Mouse (Mus musculus) hindbrain, embryonic 16.5 days (tissue): Measurements from ENCODE around the gene Sgpp1. TPM values are rescaled to one million over a fixed set of nuclear protein-coding genes. Genes with fewer than 3 reads are reported as not detected.

Source experiments
- ATAC-seq: fragments of 200-750 bp; cut with Nextera tagmentation; 2 replicates; pipeline ENCODE4 v1.8.0; 2017; ENCODE audit warnings: moderate TSS enrichment, moderate library complexity
- H3K27ac ChIP-seq: fragments of 300-500 bp; sonication (generic); 2 replicates; pipeline ENCODE4 v1.5.1; 2014; ENCODE audit warnings: low read depth, mild to moderate bottlenecking, control low read depth, low read length, moderate library complexity
- H3K27me3 ChIP-seq: fragments of 300-500 bp; sonication (generic); replicated peaks from 2 replicates; pipeline ENCODE4 v1.6.1; 2014; ENCODE audit warnings: low read length; ENCODE audit not compliant: control insufficient read depth, insufficient read depth
- H3K36me3 ChIP-seq: fragments of 300-500 bp; sonication (generic); 2 replicates; pipeline ENCODE4 v1.6.1; 2014; ENCODE audit warnings: mild to moderate bottlenecking, low read length, moderate library complexity, mixed read lengths; ENCODE audit not compliant: control insufficient read depth, insufficient read depth
- H3K4me1 ChIP-seq: fragments of 300-500 bp; sonication (generic); 2 replicates; pipeline ENCODE4 v1.6.1; 2014; ENCODE audit warnings: low read depth, low read length; ENCODE audit not compliant: control insufficient read depth, insufficient read depth
- H3K4me2 ChIP-seq: fragments of 300-500 bp; sonication (generic); 2 replicates; pipeline ENCODE4 v1.6.1; 2014; ENCODE audit warnings: mild to moderate bottlenecking, low read length, control low read depth, moderate library complexity
- H3K4me3 ChIP-seq: fragments of 300-500 bp; sonication (generic); 2 replicates; pipeline ENCODE4 v1.5.1; 2014; ENCODE audit warnings: mild to moderate bottlenecking, low read length, control low read depth, moderate library complexity
- H3K9ac ChIP-seq: fragments of 300-500 bp; sonication (generic); 2 replicates; pipeline ENCODE4 v1.6.1; 2014; ENCODE audit warnings: low read depth, mild to moderate bottlenecking, control low read depth, low read length, moderate library complexity
- H3K9me3 ChIP-seq: fragments of 300-500 bp; sonication (generic); 2 replicates; pipeline ENCODE4 v1.6.1; 2014; ENCODE audit warnings: mild to moderate bottlenecking, low read length, moderate library complexity; ENCODE audit not compliant: control insufficient read depth
- WGBS: fragments of 180-500 bp; shearing (Covaris S2); extraction: QIAGEN DNeasy Blood & Tissue Kit; methylation state at CpG from one replicate; pipeline ENCODE4 v1.1.7; 2014; 5-methylcytosine and 5-hydroxymethylcytosine counted together
- polyA plus RNA-seq: library from polyadenylated mRNA; unstranded; fragments of >200 nt; fragmentation: Nextera tagmentation; extraction: Ambion mirVana; gene quantifications from 2 replicates; pipeline ENCODE4 v1.2.1, GENCODE M21; 2015

The Sgpp1 gene
- polyA plus RNA-seq, 1 experiment from 2014 or later: 12.2 TPM

DNA sequence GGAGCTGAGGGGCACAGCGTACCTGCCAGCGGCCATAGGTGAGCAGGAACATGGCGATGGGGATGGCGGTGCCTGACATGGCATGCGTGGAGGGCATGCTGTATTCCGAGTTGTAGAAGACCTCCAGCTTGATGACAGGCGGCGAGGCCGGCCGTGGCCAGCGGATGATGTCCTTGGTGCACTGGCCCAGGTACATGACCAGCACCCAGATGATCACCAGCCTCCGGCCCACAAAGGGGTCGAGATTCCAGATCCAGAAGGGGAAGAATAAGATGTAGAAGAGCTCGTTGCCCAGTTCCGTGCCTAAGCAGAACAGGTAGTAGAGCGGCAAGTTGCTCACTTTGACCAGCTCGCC lies 661 bp downstream of the Sgpp1 start:
- Histone ChIP-seq H3K4me2 (peak overlapping the region; percentile 91), H3K9ac (peak overlapping the region; percentile 87), H3K36me3 (no peaks in the 10 kb centered on the region), H3K9me3 (no peaks in the 10 kb centered on the region), H3K4me1 (peaks cover 12% of the 10 kb centered on the region), H3K27ac (peak overlapping the region; percentile 79), H3K4me3 (peak overlapping the region; percentile 59), H3K27me3 (no peaks in the 10 kb centered on the region)
- ATAC-seq: peak; percentile 21
- WGBS: under 1% methylated on average over 17 of the region's 17 CpGs

DNA sequence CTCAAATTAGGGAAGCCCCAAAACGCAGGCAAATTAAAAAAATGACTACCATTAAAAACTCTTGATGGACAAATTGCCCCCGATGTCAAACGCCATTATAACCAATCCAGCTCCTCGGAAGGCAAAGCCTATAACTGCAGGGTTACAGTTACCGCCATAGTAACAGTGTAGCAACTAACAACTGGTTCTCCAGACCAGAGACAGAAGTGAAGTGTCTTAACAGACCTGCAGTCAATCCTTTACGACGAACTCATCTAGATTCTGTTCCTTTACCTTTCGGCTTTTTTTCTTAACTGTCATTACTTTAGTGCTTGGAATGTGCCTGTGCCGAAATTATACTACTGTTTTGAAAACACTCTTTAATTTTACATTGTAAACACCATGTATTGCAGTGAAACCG lies 1.4 kb downstream of the Sgpp1 start:
- Histone ChIP-seq H3K4me3 (peak overlapping the region; percentile 59), H3K27me3 (no peaks in the 10 kb centered on the region), H3K4me2 (peak overlapping the region; percentile 91), H3K9me3 (no peaks in the 10 kb centered on the region), H3K9ac (peak overlapping the region; percentile 87; the same call in 1 of the 2 replicates), H3K36me3 (no peaks in the 10 kb centered on the region), H3K4me1 (peaks cover 12% of the 10 kb centered on the region), H3K27ac (no peak overlapping the region)
- no peak for ATAC-seq
- WGBS: 31% methylated on average over 10 of the region's 10 CpGs

DNA sequence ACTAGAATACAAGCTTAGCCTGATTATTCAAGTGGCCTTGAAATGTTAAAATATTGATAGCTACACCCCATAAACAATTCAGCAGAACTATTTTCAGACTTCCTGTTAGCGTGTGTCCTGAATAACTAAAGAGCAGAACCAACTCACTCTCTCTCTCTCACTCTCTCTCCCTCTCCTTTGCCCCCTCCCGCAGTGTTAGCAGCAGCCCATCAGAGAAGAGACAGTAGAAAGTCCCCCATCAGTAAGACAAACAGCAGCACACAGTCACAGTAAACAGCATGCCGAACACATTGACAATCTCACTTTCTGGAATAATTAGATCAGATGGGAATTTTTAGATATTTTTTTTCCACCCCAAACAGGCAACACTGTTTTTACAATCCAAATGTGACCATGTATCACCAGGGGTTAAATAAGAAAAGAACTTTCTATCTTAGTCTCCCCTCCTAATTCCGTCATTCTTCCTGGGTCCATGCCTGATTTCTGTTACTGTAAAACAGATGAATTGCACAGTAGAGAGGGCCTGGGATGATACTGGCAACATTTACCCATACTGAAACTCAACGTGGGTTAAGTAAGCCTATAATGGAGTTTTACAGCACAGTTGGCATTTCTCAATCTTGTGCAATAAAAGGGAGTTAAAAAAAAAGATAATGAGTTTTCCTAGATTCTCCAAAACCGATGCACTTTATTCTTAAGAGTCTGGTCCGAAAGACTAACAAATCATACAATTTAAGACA lies 2.0 kb downstream of the Sgpp1 start:
- H3K4me1 ChIP-seq: peaks cover 12% of the 10 kb centered on the region
- peak overlapping the region; percentile 91 for H3K4me2 ChIP-seq
- ATAC-seq: no peak
- H3K4me3 ChIP-seq: peak overlapping the region; percentile 59
- WGBS: 45% methylated on average over 7 of the region's 7 CpGs
- peak overlapping the region; percentile 22; the same call in 1 of the 2 replicates for H3K9ac ChIP-seq
- H3K27ac ChIP-seq: no peak overlapping the region
- H3K36me3 ChIP-seq: no peaks in the 10 kb centered on the region
- no peaks in the 10 kb centered on the region for H3K27me3 ChIP-seq
- no peaks in the 10 kb centered on the region for H3K9me3 ChIP-seq

DNA sequence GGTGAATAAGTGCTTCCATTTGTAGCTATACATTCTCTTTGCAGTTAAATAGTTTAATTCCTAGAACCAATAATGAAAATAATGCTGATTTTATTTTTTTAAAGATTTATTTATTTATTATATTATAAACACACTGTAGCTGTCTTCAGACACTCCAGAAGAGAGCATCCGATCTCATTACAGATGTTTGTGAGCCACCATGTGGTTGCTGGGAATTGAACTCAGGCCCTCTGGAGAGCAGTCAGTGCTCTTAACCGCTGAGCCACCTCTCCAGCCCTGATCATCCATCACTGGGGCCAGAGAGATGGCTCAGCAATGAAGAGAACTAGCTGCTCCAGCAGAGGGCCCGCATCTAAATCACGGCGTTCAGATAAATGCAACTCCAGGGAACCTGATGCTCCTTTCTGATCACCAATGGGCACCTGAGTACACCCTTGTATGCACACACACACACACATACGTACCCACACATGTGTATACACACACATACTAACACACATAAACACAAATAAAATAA lies 3.5 kb downstream of the Sgpp1 start:
- Histone ChIP-seq H3K4me3 (no peak overlapping the region), H3K4me1 (peaks cover 12% of the 10 kb centered on the region), H3K9ac (no peak overlapping the region), H3K9me3 (no peaks in the 10 kb centered on the region), H3K27ac (no peak overlapping the region), H3K27me3 (no peaks in the 10 kb centered on the region), H3K4me2 (peak overlapping the region; percentile 29; the same call in 1 of the 2 replicates), H3K36me3 (no peaks in the 10 kb centered on the region)
- WGBS: 53% methylated on average over 6 of the region's 6 CpGs
- ATAC-seq: no peak

DNA sequence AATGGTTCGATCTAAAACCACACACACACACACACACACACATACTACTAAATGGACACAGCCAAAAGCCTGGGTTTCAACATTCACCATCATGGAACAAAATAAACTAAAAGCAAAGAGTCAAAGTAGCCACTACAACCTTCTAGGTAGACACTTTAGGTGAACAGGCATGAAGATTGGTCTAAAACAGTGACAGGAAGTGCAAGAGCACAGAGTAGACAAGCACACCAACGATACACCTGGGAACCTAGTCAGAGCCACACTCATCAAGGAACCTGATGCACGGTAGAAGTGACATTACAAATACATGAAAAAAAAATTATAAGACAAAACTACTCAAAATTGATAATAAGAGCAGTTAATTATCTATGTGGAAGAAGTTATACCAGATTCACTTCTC lies 4.0 kb downstream of the Sgpp1 start:
- WGBS: 94% methylated on average over 3 of the region's 3 CpGs
- H3K9me3 ChIP-seq: no peaks in the 10 kb centered on the region
- H3K4me3 ChIP-seq: no peak overlapping the region
- H3K4me1 ChIP-seq: peaks cover 12% of the 10 kb centered on the region
- no peaks in the 10 kb centered on the region for H3K36me3 ChIP-seq
- no peak for ATAC-seq
- H3K27ac ChIP-seq: no peak overlapping the region
- no peak overlapping the region for H3K9ac ChIP-seq
- no peak overlapping the region for H3K4me2 ChIP-seq
- no peaks in the 10 kb centered on the region for H3K27me3 ChIP-seq

DNA sequence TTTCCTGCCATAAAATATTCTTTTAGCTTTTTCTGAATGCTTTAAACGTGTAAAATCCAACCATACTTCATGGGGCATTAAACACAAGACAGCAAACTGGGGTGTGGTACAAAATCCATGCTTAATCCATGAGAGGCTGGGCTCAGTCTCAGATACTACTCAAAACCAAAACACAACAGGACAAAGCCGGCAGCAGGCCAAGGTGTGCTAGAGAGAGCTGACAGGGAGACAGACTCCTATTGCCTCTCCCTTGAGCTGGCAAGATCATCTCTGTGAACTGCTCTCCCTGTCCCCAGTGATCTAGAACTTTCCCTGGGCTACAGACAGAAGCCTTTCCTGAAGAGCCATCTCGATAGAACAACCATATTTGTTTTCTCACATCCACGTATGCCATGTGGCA lies 5.1 kb downstream of the Sgpp1 start:
- no peak overlapping the region for H3K9ac ChIP-seq
- 75% methylated on average over 4 of the region's 4 CpGs for WGBS
- ATAC-seq: no peak
- H3K27me3 ChIP-seq: no peaks in the 10 kb centered on the region
- H3K4me2 ChIP-seq: no peak overlapping the region
- no peaks in the 10 kb centered on the region for H3K9me3 ChIP-seq
- H3K4me3 ChIP-seq: no peak overlapping the region
- H3K27ac ChIP-seq: no peak overlapping the region
- no peaks in the 10 kb centered on the region for H3K36me3 ChIP-seq
- peaks cover 12% of the 10 kb centered on the region for H3K4me1 ChIP-seq

DNA sequence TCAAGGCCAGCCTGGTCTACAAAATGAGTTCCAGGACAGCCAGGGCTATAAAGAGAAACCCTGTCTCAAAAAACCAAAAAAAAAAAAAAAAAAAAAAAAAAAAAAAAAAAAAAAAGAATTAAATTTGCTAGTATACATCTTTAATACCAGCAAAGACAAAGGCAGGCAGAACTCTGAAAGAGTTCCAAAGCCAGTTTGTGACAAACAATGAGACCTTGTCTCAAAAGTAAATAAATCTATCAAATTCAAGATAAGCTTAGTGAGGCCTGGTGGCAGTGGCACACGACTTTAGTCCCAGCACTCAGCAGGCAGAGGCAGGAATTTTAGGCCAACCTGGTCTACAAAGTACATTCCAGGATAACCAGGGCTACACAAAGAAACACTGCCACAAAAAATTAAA lies 5.7 kb downstream of the Sgpp1 start:
- Histone ChIP-seq H3K27me3 (no peaks in the 10 kb centered on the region), H3K4me1 (peaks cover 12% of the 10 kb centered on the region), H3K36me3 (no peaks in the 10 kb centered on the region), H3K9ac (no peak overlapping the region), H3K27ac (no peak overlapping the region), H3K4me2 (no peak overlapping the region), H3K4me3 (no peak overlapping the region), H3K9me3 (no peaks in the 10 kb centered on the region)
- 65% methylated on average over 1 of the region's 1 CpGs for WGBS
- ATAC-seq: no peak

DNA sequence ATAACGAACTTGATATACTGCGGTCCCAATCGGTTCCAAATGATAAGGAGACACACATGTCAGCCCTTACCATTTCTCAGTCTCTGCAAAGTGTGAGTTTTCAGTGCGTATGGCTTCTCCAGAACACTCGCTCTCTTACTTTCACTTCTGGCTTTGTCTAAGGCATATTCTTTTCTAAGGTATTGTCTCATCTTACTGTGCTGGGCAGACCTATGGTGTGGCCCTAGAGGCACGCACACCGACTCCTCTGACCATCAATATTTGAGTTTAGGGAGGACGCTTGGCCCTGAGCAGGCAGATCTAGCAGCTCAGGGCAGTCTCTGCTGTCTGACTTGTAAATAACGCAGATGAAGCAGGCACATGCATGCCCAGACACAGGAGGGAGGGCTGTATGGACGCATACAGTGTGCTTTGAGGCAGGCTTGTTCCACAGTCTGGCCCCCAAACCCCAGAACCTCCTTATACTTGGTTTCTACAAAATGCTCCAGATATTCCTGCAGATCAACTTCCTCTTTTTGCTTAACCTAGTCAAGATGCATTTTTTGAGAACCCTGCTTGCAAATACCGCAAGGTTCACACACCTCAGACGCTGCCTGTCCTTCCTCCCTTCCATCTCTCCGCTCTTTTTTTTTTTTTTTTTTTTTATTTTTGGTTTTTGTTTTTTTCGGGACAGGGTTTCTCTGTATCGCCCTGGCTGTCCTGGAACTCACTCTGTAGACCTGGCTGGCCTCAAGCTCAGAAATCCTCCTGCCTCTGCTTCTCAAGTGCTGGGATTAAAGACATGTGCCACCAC lies 8.0 kb downstream of the Sgpp1 start:
- Histone ChIP-seq H3K4me1 (no peaks in the 10 kb centered on the region), H3K9me3 (no peaks in the 10 kb centered on the region), H3K36me3 (no peaks in the 10 kb centered on the region), H3K4me3 (no peak overlapping the region), H3K4me2 (no peak overlapping the region), H3K27ac (no peak overlapping the region), H3K27me3 (no peaks in the 10 kb centered on the region), H3K9ac (no peak overlapping the region)
- 94% methylated on average over 15 of the region's 15 CpGs for WGBS
- ATAC-seq: no peak

DNA sequence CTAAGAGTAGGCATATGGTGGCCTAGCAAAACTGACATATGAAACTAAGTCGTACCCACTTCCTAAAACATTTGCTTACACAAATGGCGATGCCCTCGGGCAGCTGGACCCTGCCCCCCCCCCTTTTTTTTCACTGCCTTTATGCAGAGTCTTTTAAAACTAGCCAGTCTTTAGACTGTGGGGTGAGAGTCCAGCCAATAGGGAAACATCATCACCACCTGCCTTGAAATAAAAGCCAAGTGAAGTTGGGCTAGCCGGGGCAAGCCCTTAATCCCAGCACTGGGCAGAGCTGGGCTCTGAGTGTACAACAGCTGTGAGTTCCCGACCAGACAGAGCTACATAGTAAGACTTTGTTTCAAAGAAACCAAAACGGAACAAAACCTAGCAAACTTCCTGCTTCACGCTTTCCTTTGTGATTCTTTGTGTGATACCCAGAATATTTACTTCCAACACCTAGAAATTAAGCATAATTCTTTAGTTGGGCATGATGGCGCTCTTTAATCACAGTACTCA lies 9.1 kb downstream of the Sgpp1 start:
- Histone ChIP-seq H3K36me3 (no peaks in the 10 kb centered on the region), H3K9me3 (no peaks in the 10 kb centered on the region), H3K4me3 (no peak overlapping the region), H3K27me3 (no peaks in the 10 kb centered on the region), H3K27ac (no peak overlapping the region), H3K9ac (no peak overlapping the region), H3K4me2 (no peak overlapping the region), H3K4me1 (no peaks in the 10 kb centered on the region)
- no peak for ATAC-seq
- whole genome bisulfite sequencing: 76% methylated on average over 8 of the region's 8 CpGs
